Mouse (Mus musculus) liver, adult 2 months (tissue): ENCODE results near the gene Cyb5rl. TPM values are rescaled to one million over a fixed set of nuclear protein-coding genes. Genes with fewer than 3 reads are reported as not detected.

Source experiments
- DNase-seq: peaks from one replicate; pipeline ENCODE4 v3.0.0-alpha.2; 2011; ENCODE audit warnings: low read depth, low spot score; ENCODE audit errors: extremely low read depth
- H3K27ac ChIP-seq: fragments of 200-500 bp; replicated peaks from 2 replicates; pipeline ENCODE4 v1.5.1; 2012; ENCODE audit warnings: low read depth, mild to moderate bottlenecking, control low read depth, inconsistent platforms, low read length; ENCODE audit not compliant: insufficient read depth
- H3K27me3 ChIP-seq: fragments of 200-500 bp; 2 replicates; pipeline ENCODE4 v1.6.1; 2012; ENCODE audit warnings: mild to moderate bottlenecking, moderate library complexity, low read length, inconsistent platforms; ENCODE audit not compliant: control insufficient read depth, insufficient read depth
- H3K36me3 ChIP-seq: fragments of 200-500 bp; 2 replicates; pipeline ENCODE4 v1.6.1; 2012; ENCODE audit warnings: low read length, inconsistent platforms; ENCODE audit not compliant: control insufficient read depth, insufficient read depth
- H3K4me1 ChIP-seq: fragments of 200-500 bp; 2 replicates; pipeline ENCODE4 v1.6.1; 2011; ENCODE audit warnings: low read length; ENCODE audit not compliant: control insufficient read depth, insufficient read depth
- H3K4me3 ChIP-seq: fragments of 200-500 bp; 2 replicates; pipeline ENCODE4 v1.5.1; 2011; ENCODE audit warnings: low read depth, mild to moderate bottlenecking, control low read depth, low read length, moderate library complexity; ENCODE audit not compliant: insufficient read depth
- H3K79me2 ChIP-seq: fragments of 200-500 bp; 2 replicates; pipeline ENCODE4 v1.6.1; 2012; ENCODE audit warnings: inconsistent platforms, mild to moderate bottlenecking, low read length, moderate library complexity; ENCODE audit not compliant: control insufficient read depth, insufficient read depth
- H3K9ac ChIP-seq: fragments of 200-500 bp; 2 replicates; pipeline ENCODE4 v1.6.1; 2012; ENCODE audit warnings: low read depth, mild to moderate bottlenecking, control low read depth, inconsistent platforms, low read length
- CTCF ChIP-seq: fragments of 200-500 bp; IDR thresholded peaks from 2 replicates; pipeline ENCODE4 v1.5.1; 2011; ENCODE audit warnings: low read depth, low read length, control low read depth
- POLR2A ChIP-seq: fragments of 200-500 bp; IDR thresholded peaks from 2 replicates; pipeline ENCODE4 v1.6.1; 2011; ENCODE audit warnings: low read length, control low read depth; ENCODE audit not compliant: insufficient read depth; ENCODE audit errors: extremely low read depth
- WGBS: fragments of 180-500 bp; shearing (Covaris S2); methylation state at CpG from one replicate; pipeline ENCODE4 v1.1.7; 2018; 5-methylcytosine and 5-hydroxymethylcytosine counted together
- polyA plus RNA-seq: library from polyadenylated mRNA; depleted of rRNA; stranded (reverse); fragments of >200 nt; gene quantifications from 2 replicates; pipeline ENCODE4 v1.2.3, GENCODE M21; 2012
- total RNA-seq: library from RNA; depleted of rRNA; stranded (reverse); fragments of >200 nt; gene quantifications from 2 replicates; pipeline ENCODE4 v1.2.3, GENCODE M21; 2014

Cyb5rl gene
- total and polyA plus RNA-seq, 2 experiments: 9.8 to 11.0 TPM

- 58% methylated on average over 4 of the region's 4 CpGs for WGBS
- no peaks in the 10 kb centered on the region for H3K79me2 ChIP-seq
- TF ChIP-seq CTCF: no peak
- no peak for TF ChIP-seq POLR2A
- no peak overlapping the region for H3K4me3 ChIP-seq
- no peak overlapping the region for H3K9ac ChIP-seq
- no peaks in the 10 kb centered on the region for H3K4me1 ChIP-seq
- peaks cover 4% of the 10 kb centered on the region; the same call in 1 of the 2 replicates for H3K36me3 ChIP-seq
- DNase-seq: no peak
- no peaks in the 10 kb centered on the region for H3K27me3 ChIP-seq
- no peak overlapping the region for H3K27ac ChIP-seq
These were observed 14.9 kb upstream of the Cyb5rl start for GRCm38 (mm10) chr4:107051889-107052288.

- no peak for DNase-seq
- WGBS: 79% methylated on average over 5 of the region's 5 CpGs
These were observed 13.7 kb upstream of the Cyb5rl start for GRCm38 (mm10) chr4:107052962-107053553.

GRCm38 (mm10) chr4:107056088-107056487, 10.7 kb upstream of the Cyb5rl start:
- peaks cover 14% of the 10 kb centered on the region; the same call in 1 of the 2 replicates for H3K36me3 ChIP-seq
- TF ChIP-seq CTCF (no peak), POLR2A (no peak)
- no peaks in the 10 kb centered on the region for H3K27me3 ChIP-seq
- no peak overlapping the region for H3K4me3 ChIP-seq
- no peaks in the 10 kb centered on the region for H3K4me1 ChIP-seq
- no peak overlapping the region for H3K9ac ChIP-seq
- H3K79me2 ChIP-seq: no peaks in the 10 kb centered on the region
- H3K27ac ChIP-seq: no peak overlapping the region
- 74% methylated on average over 3 of the region's 3 CpGs for WGBS
- no peak for DNase-seq

More at GRCm38 (mm10) chr4:107052962-107053553, 13.7 kb upstream of the Cyb5rl start:
- no peak overlapping the region for H3K27ac ChIP-seq
- no peak overlapping the region for H3K4me3 ChIP-seq
- no peaks in the 10 kb centered on the region for H3K4me1 ChIP-seq
- no peak overlapping the region for H3K9ac ChIP-seq
- no peak for TF ChIP-seq CTCF
- no peak for TF ChIP-seq POLR2A
- no peaks in the 10 kb centered on the region for H3K79me2 ChIP-seq
- no peaks in the 10 kb centered on the region for H3K27me3 ChIP-seq
- H3K36me3 ChIP-seq: peaks cover 5% of the 10 kb centered on the region; the same call in 1 of the 2 replicates

DNA sequence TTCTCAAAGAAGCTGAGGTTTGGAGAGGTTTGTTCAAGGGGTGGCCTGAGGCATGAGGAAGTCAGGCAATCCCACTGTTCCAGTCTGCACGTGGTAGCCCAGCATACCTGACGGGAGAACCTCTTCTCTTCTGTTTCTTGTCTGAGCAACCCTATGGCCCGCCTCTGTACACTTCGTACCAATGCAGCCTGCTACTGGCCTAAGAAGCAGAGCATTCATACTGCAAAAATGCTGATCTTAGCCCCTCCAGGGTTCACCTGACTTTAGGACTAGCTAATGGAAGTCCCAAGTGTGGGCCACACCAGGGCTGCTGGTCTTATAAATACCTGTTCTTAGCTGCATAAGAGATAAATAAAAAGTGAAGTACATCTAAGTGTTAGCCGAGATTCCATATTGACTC, 8.4 kb upstream of the Cyb5rl start:
- WGBS: 77% methylated on average over 5 of the region's 5 CpGs
- no peak for DNase-seq
- H3K79me2 ChIP-seq: no peaks in the 10 kb centered on the region
- no peak overlapping the region for H3K9ac ChIP-seq
- H3K27ac ChIP-seq: no peak overlapping the region
- no peak for TF ChIP-seq POLR2A
- no peak for TF ChIP-seq CTCF
- H3K36me3 ChIP-seq: peaks cover 20% of the 10 kb centered on the region
- H3K27me3 ChIP-seq: no peaks in the 10 kb centered on the region
- no peaks in the 10 kb centered on the region for H3K4me1 ChIP-seq
- H3K4me3 ChIP-seq: no peak overlapping the region

- H3K79me2 ChIP-seq: no peaks in the 10 kb centered on the region
- 82% methylated on average over 6 of the region's 6 CpGs for WGBS
- H3K27me3 ChIP-seq: no peaks in the 10 kb centered on the region
- H3K4me3 ChIP-seq: no peak overlapping the region
- peaks cover 20% of the 10 kb centered on the region for H3K36me3 ChIP-seq
- H3K27ac ChIP-seq: no peak overlapping the region
- no peak for DNase-seq
- no peak overlapping the region for H3K9ac ChIP-seq
- no peaks in the 10 kb centered on the region for H3K4me1 ChIP-seq
- no peak for TF ChIP-seq POLR2A
- TF ChIP-seq CTCF: no peak
These were observed 8.0 kb upstream of the Cyb5rl start for GRCm38 (mm10) chr4:107058781-107059180.

DNA sequence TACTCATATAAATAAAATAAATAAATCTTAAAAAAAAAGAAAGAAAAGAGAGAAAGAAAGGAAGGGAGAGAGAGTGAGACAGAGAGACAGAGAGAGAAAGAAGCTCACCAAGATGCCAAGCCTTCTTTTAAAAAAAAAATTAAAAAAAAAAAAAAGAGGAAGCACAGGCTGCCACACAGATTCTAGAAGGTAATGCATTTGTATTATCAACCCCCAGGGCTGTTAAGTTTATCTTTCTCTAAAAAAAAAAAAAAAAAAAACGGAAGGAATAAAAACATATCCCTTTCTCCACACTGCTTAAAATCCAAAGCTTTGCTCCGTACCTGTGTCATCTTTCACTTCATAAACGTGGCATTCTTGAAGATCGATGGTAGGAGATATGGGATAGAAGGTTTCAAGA, 5.2 kb upstream of the Cyb5rl start:
- Histone ChIP-seq H3K4me1 (peaks cover 5% of the 10 kb centered on the region; the same call in 1 of the 2 replicates), H3K27ac (no peak overlapping the region), H3K27me3 (no peaks in the 10 kb centered on the region), H3K4me3 (no peak overlapping the region), H3K36me3 (peaks cover 19% of the 10 kb centered on the region), H3K79me2 (peaks cover 5% of the 10 kb centered on the region; the same call in 1 of the 2 replicates), H3K9ac (no peak overlapping the region)
- TF ChIP-seq CTCF (no peak), POLR2A (no peak)
- 94% methylated on average over 4 of the region's 4 CpGs for WGBS
- DNase-seq: no peak
